Comparison of ENCODE assay signal across 28 mouse cellular contexts in genomic region chr6:72223892-72224291, GRCm38 (mm10). TPM values are rescaled to one million over a fixed set of nuclear protein-coding genes. Genes with fewer than 3 reads are reported as not detected.
DNase-seq lines count a peak whose midpoint lies in the region; ATAC-seq and TF ChIP-seq lines count a peak whose summit lies in the region.
"Had no signal": no experiment of that assay in that cellular context is flagged by ENCODE, and none has a peak within 500 bp of the region (broad histone marks: within the 10 kb centered on the region; RNA-seq: fewer than 3 reads in every experiment).

No protein-coding gene starts in this region.

- DNase-seq in thymus, postnatal 4 days = peak; percentile 36
- no peak for DNase-seq in thymus, postnatal 25 days
- no peak for DNase-seq in embryonic facial prominence, embryonic 10.5 days (ENCODE audit: low spot score)
- DNase-seq in large intestine, adult 2 months (ENCODE audit: low read depth, low spot score) = peak; percentile 72
- no peak for DNase-seq in left cerebral cortex, adult 2 months (ENCODE audit: extremely low spot score in 1 of 2, low spot score in 2 of 2)
- DNase-seq in cerebellum, adult 18-20 months = no peak
- DNase-seq: adrenal gland, postnatal 25 days; cerebellum, adult 11-12 months; heart, adult 2 months; kidney, adult 11 months; kidney, postnatal 14 days; right cerebral cortex, postnatal 4 days; thymus, adult 18-20 months; thymus, postnatal 36 days had no signal

- intact Hi-C loops in left cerebral cortex, adult 2 months (cut with DNase I) = no loop called here

- ATAC-seq in stomach, embryonic 16.5 days (ENCODE audit: insufficient read depth, low FRiP score) = peak; percentile 38; the same call in 1 of the 2 replicates
- no peak for ATAC-seq in megakaryocyte, adult 5-6 weeks (ENCODE audit: poor library complexity, severe bottlenecking)
- ATAC-seq: forebrain, embryonic 14.5 days had no signal

- H3K36me3 ChIP-seq in embryonic facial prominence, embryonic 10.5 days (replicated peaks) = 0 out of 2 replicates have a peak, but pooled peaks cover 3% of the 10 kb centered on the region
- H3K36me3 ChIP-seq in stomach, embryonic 16.5 days (ENCODE audit: control insufficient read depth, insufficient read depth, low read length) = no peaks in the 10 kb centered on the region
- H3K36me3 ChIP-seq: G1E; heart, embryonic 12.5 days; hindbrain, embryonic 10.5 days; hindbrain, embryonic 15.5 days; liver, embryonic 15.5 days; neural tube, embryonic 13.5 days had no signal

- WGBS in embryonic facial prominence, embryonic 10.5 days = 62% methylated on average over 6 of the region's 6 CpGs
- WGBS in large intestine, adult 2 months = 24% methylated on average over 6 of the region's 6 CpGs
- WGBS in stomach, embryonic 16.5 days = 61% methylated on average over 6 of the region's 6 CpGs

- peak overlapping the region; percentile 83 for H3K27ac ChIP-seq in embryonic facial prominence, embryonic 10.5 days (replicated peaks)
- no peak overlapping the region for H3K27ac ChIP-seq in stomach, embryonic 16.5 days (ENCODE audit: low read length)
- H3K27ac ChIP-seq in left cerebral cortex, adult 2 months = no peak overlapping the region
- H3K27ac ChIP-seq: gastrocnemius, adult 2 months; heart, adult 2 months; hindbrain, embryonic 10.5 days; hindbrain, embryonic 15.5 days; layer of hippocampus, adult 2 months; liver, embryonic 15.5 days; lung, embryonic 15.5 days; neural tube, embryonic 13.5 days had no signal

- 0 out of 2 replicates have a peak overlapping the region, but pooled peaks have one; percentile 15 for H3K4me2 ChIP-seq in stomach, embryonic 16.5 days (ENCODE audit: low read depth, low read length)
- H3K4me2 ChIP-seq: heart, embryonic 12.5 days; hindbrain, embryonic 15.5 days; liver, embryonic 15.5 days; lung, embryonic 15.5 days; midbrain, embryonic 11.5 days; neural tube, embryonic 13.5 days had no signal

- H3K4me3 ChIP-seq in embryonic facial prominence, embryonic 10.5 days = no peak overlapping the region
- 0 out of 2 replicates have a peak overlapping the region, but pooled peaks have one; percentile 10 for H3K4me3 ChIP-seq in stomach, embryonic 16.5 days (replicated peaks; ENCODE audit: low read length)
- H3K4me3 ChIP-seq in left cerebral cortex, adult 2 months = no peak overlapping the region
- H3K4me3 ChIP-seq: gastrocnemius, adult 2 months; heart, adult 2 months; heart, embryonic 12.5 days; hindbrain, embryonic 10.5 days; hindbrain, embryonic 15.5 days; layer of hippocampus, adult 2 months; liver, embryonic 15.5 days; lung, embryonic 15.5 days; neural tube, embryonic 13.5 days had no signal

- H3K4me1 ChIP-seq in embryonic facial prominence, embryonic 10.5 days = peaks cover 68% of the 10 kb centered on the region
- peaks cover 32% of the 10 kb centered on the region for H3K4me1 ChIP-seq in stomach, embryonic 16.5 days (ENCODE audit: control insufficient read depth, insufficient read depth, low read length)
- H3K4me1 ChIP-seq: liver, embryonic 15.5 days had no signal

- no peak overlapping the region for H3K9ac ChIP-seq in stomach, embryonic 16.5 days (ENCODE audit: low read length)
- H3K9ac ChIP-seq: heart, embryonic 12.5 days; hindbrain, embryonic 15.5 days; liver, embryonic 15.5 days; lung, embryonic 15.5 days; neural tube, embryonic 13.5 days had no signal

- no peaks in the 10 kb centered on the region for H3K9me3 ChIP-seq in embryonic facial prominence, embryonic 10.5 days
- no peaks in the 10 kb centered on the region for H3K9me3 ChIP-seq in stomach, embryonic 16.5 days (replicated peaks; ENCODE audit: control insufficient read depth, low read length)
- H3K9me3 ChIP-seq: G1E; heart, embryonic 12.5 days; hindbrain, embryonic 10.5 days; hindbrain, embryonic 15.5 days; liver, embryonic 15.5 days; lung, embryonic 15.5 days; neural tube, embryonic 13.5 days had no signal

- H3K27me3 ChIP-seq in embryonic facial prominence, embryonic 10.5 days (replicated peaks; ENCODE audit: low read depth, poor library complexity, severe bottlenecking) = peaks cover 34% of the 10 kb centered on the region
- H3K27me3 ChIP-seq in stomach, embryonic 16.5 days (ENCODE audit: control insufficient read depth, insufficient read depth, low read length) = no peaks in the 10 kb centered on the region
- H3K27me3 ChIP-seq: lung, embryonic 15.5 days had no signal

- no peak for TF ChIP-seq CTCF in left cerebral cortex, adult 2 months (IDR thresholded peaks at IDR 0.05)

RNA-seq across cellular contexts. Expression of gene Atoh8, which starts 11.5 kb away (rescaled TPM):
- 17.7 and 21.4 TPM in 2 replicates for polyA plus RNA-seq in embryonic facial prominence, embryonic 10.5 days (2016; fragmentation: Nextera tagmentation; extraction: Ambion mirVana)
- 5.5 and 5.9 TPM in 2 replicates for polyA plus RNA-seq in large intestine, adult 2 months (2012; rRNA removed)
- 8.6 and 9.2 TPM in 2 replicates for polyA plus RNA-seq in stomach, embryonic 16.5 days (2015; fragmentation: Nextera tagmentation; extraction: Ambion mirVana)
- total RNA-seq in megakaryocyte, adult 5-6 weeks (2015) = 0.22 TPM in 1 of 2 replicates, not detected in the other
- 0.51 TPM in 1 of 2 replicates, not detected in the other for total RNA-seq in megakaryocyte, adult 5-6 weeks (2017)
- total RNA-seq in left cerebral cortex, adult 2 months (2021) = 1 to 10 TPM; 1.5 to 1.9 TPM
- total RNA-seq: G1E; megakaryocyte progenitor cell, adult 5-6 weeks had no signal

Comparison
In these comparisons a context has a peak if more than half of its experiments do, and no peak if none do; other contexts are left out.
1. DNase-seq: peak in thymus, postnatal 4 days (single experiment) and large intestine, adult 2 months (single experiment); none in thymus, postnatal 25 days (single experiment), embryonic facial prominence, embryonic 10.5 days (single experiment), left cerebral cortex, adult 2 months (0 of 2) and cerebellum, adult 18-20 months (0 of 2).